ENCODE assay signal across 12 mouse cellular contexts in genomic region chr5:112220203-112220602, GRCm38 (mm10). TPM values are rescaled to one million over a fixed set of nuclear protein-coding genes. Genes with fewer than 3 reads are reported as not detected.
DNase-seq lines count a peak whose midpoint lies in the region; ATAC-seq lines count a peak whose summit lies in the region.
"Had no signal": no experiment of that assay in that cellular context is flagged by ENCODE, and none has a peak within 500 bp of the region (broad histone marks: within the 10 kb centered on the region; RNA-seq: fewer than 3 reads in every experiment).

No protein-coding gene starts in this region.

- ATAC-seq in forebrain, embryonic 12.5 days (ENCODE audit: low FRiP score): no peak
- ATAC-seq in forebrain, embryonic 16.5 days: no peak
- ATAC-seq in midbrain, embryonic 16.5 days: no peak
- ATAC-seq in megakaryocyte progenitor cell, adult 5-6 weeks (replicated peaks; ENCODE audit: poor library complexity): peak; percentile 54
- no peak for ATAC-seq in neural tube, embryonic 14.5 days (ENCODE audit: low read depth)
- ATAC-seq: intestine, postnatal 0 days had no signal

- H3K27ac ChIP-seq in forebrain, embryonic 12.5 days: peak overlapping the region; percentile 57
- H3K27ac ChIP-seq in forebrain, embryonic 16.5 days (ENCODE audit: low read length): no peak overlapping the region
- H3K27ac ChIP-seq in midbrain, embryonic 10.5 days (replicated peaks): peak overlapping the region; percentile 80; the same call in 1 of the 2 replicates
- H3K27ac ChIP-seq in midbrain, embryonic 16.5 days (ENCODE audit: low read length): no peak overlapping the region; the same call in 1 of the 2 replicates
- H3K27ac ChIP-seq in neural tube, embryonic 14.5 days (ENCODE audit: low read depth, low read length): peak overlapping the region; percentile 23; the same call in 1 of the 2 replicates
- H3K27ac ChIP-seq: embryonic facial prominence, embryonic 15.5 days; liver, embryonic 14.5 days had no signal

- H3K4me2 ChIP-seq in forebrain, embryonic 12.5 days: no peak overlapping the region
- H3K4me2 ChIP-seq in forebrain, embryonic 16.5 days (ENCODE audit: low read length): no peak overlapping the region
- H3K4me2 ChIP-seq in midbrain, embryonic 16.5 days (ENCODE audit: low read length): no peak overlapping the region
- H3K4me2 ChIP-seq in neural tube, embryonic 14.5 days (ENCODE audit: low read depth, low read length): no peak overlapping the region
- H3K4me2 ChIP-seq: embryonic facial prominence, embryonic 15.5 days had no signal

- H3K9ac ChIP-seq in forebrain, embryonic 12.5 days: peak overlapping the region; percentile 21; the same call in 1 of the 2 replicates
- no peak overlapping the region for H3K9ac ChIP-seq in forebrain, embryonic 16.5 days (replicated peaks; ENCODE audit: low read depth, low read length)
- no peak overlapping the region for H3K9ac ChIP-seq in midbrain, embryonic 16.5 days (ENCODE audit: low read depth, low read length)
- no peak overlapping the region for H3K9ac ChIP-seq in neural tube, embryonic 14.5 days (replicated peaks; ENCODE audit: low read depth, low read length)
- H3K9ac ChIP-seq: embryonic facial prominence, embryonic 15.5 days; liver, embryonic 14.5 days had no signal

- no peak for DNase-seq in midbrain, embryonic 10.5 days (ENCODE audit: low spot score)
- no peak for DNase-seq in right cerebral cortex, adult 18-20 months
- no peak for DNase-seq in ovary, postnatal 14 days (ENCODE audit: low spot score)
- DNase-seq: cerebellum, adult 11 months had no signal

- H3K36me3 ChIP-seq in forebrain, embryonic 12.5 days (replicated peaks): peaks cover 78% of the 10 kb centered on the region
- peaks cover 10% of the 10 kb centered on the region for H3K36me3 ChIP-seq in forebrain, embryonic 16.5 days (ENCODE audit: control insufficient read depth, insufficient read depth)
- peaks cover 79% of the 10 kb centered on the region for H3K36me3 ChIP-seq in midbrain, embryonic 10.5 days
- peaks cover 34% of the 10 kb centered on the region for H3K36me3 ChIP-seq in midbrain, embryonic 16.5 days (ENCODE audit: control insufficient read depth, insufficient read depth, low read length)
- peaks cover 42% of the 10 kb centered on the region for H3K36me3 ChIP-seq in neural tube, embryonic 14.5 days (ENCODE audit: control insufficient read depth, insufficient read depth, low read length)
- H3K36me3 ChIP-seq: embryonic facial prominence, embryonic 15.5 days had no signal

- WGBS in forebrain, embryonic 12.5 days: 89% methylated on average over 8 of the region's 8 CpGs
- 88% methylated on average over 8 of the region's 8 CpGs for WGBS in forebrain, embryonic 16.5 days
- 91% methylated on average over 8 of the region's 8 CpGs for WGBS in midbrain, embryonic 10.5 days
- WGBS in midbrain, embryonic 16.5 days: 88% methylated on average over 8 of the region's 8 CpGs
- 82% methylated on average over 8 of the region's 8 CpGs for WGBS in neural tube, embryonic 14.5 days

- no peaks in the 10 kb centered on the region for H3K27me3 ChIP-seq in forebrain, embryonic 12.5 days
- H3K27me3 ChIP-seq in forebrain, embryonic 16.5 days (replicated peaks; ENCODE audit: control insufficient read depth, insufficient read depth, low read length): no peaks in the 10 kb centered on the region
- no peaks in the 10 kb centered on the region for H3K27me3 ChIP-seq in midbrain, embryonic 10.5 days (ENCODE audit: low read depth, poor library complexity, severe bottlenecking)
- no peaks in the 10 kb centered on the region for H3K27me3 ChIP-seq in midbrain, embryonic 16.5 days (ENCODE audit: control insufficient read depth, insufficient read depth, low read depth, low read length)
- H3K27me3 ChIP-seq in neural tube, embryonic 14.5 days (ENCODE audit: control insufficient read depth, insufficient read depth, low read length): no peaks in the 10 kb centered on the region

- no peak overlapping the region for H3K4me3 ChIP-seq in forebrain, embryonic 12.5 days (replicated peaks)
- no peak overlapping the region for H3K4me3 ChIP-seq in forebrain, embryonic 16.5 days (replicated peaks; ENCODE audit: low read length)
- no peak overlapping the region for H3K4me3 ChIP-seq in midbrain, embryonic 10.5 days
- no peak overlapping the region for H3K4me3 ChIP-seq in midbrain, embryonic 16.5 days (ENCODE audit: low read depth, low read length)
- H3K4me3 ChIP-seq in neural tube, embryonic 14.5 days (ENCODE audit: low read depth, low read length): no peak overlapping the region
- H3K4me3 ChIP-seq: embryonic facial prominence, embryonic 15.5 days had no signal

- H3K4me1 ChIP-seq in forebrain, embryonic 12.5 days: peaks cover 97% of the 10 kb centered on the region
- H3K4me1 ChIP-seq in forebrain, embryonic 16.5 days (replicated peaks; ENCODE audit: control insufficient read depth, insufficient read depth, low read length): peaks cover 38% of the 10 kb centered on the region
- H3K4me1 ChIP-seq in midbrain, embryonic 10.5 days: peaks cover 97% of the 10 kb centered on the region
- peaks cover 57% of the 10 kb centered on the region for H3K4me1 ChIP-seq in midbrain, embryonic 16.5 days (ENCODE audit: control insufficient read depth, insufficient read depth, low read length)
- peaks cover 33% of the 10 kb centered on the region for H3K4me1 ChIP-seq in neural tube, embryonic 14.5 days (ENCODE audit: control insufficient read depth, insufficient read depth, low read length)

- H3K9me3 ChIP-seq in forebrain, embryonic 12.5 days: no peaks in the 10 kb centered on the region
- H3K9me3 ChIP-seq in forebrain, embryonic 16.5 days (ENCODE audit: control insufficient read depth, low read length): no peaks in the 10 kb centered on the region
- H3K9me3 ChIP-seq in midbrain, embryonic 10.5 days (replicated peaks): no peaks in the 10 kb centered on the region
- H3K9me3 ChIP-seq in midbrain, embryonic 16.5 days (replicated peaks; ENCODE audit: control insufficient read depth, low read length, poor library complexity, severe bottlenecking): no peaks in the 10 kb centered on the region
- H3K9me3 ChIP-seq in neural tube, embryonic 14.5 days (ENCODE audit: control insufficient read depth, low read length): no peaks in the 10 kb centered on the region
- H3K9me3 ChIP-seq: embryonic facial prominence, embryonic 15.5 days had no signal

RNA-seq across cellular contexts. Expression of gene Cryba4, which starts 32.1 kb away (rescaled TPM):
- polyA plus RNA-seq in forebrain, embryonic 12.5 days (2016; fragmentation: Nextera tagmentation; extraction: Ambion mirVana): 1.2 and 1.4 TPM in 2 replicates
- 0.75 and 1.4 TPM in 2 replicates for polyA plus RNA-seq in forebrain, embryonic 16.5 days (2015; fragmentation: Nextera tagmentation; extraction: Ambion mirVana)
- 0.43 and 1.4 TPM in 2 replicates for polyA plus RNA-seq in midbrain, embryonic 10.5 days (2016; fragmentation: Nextera tagmentation; extraction: Ambion mirVana)
- polyA plus RNA-seq in midbrain, embryonic 16.5 days (2015; fragmentation: Nextera tagmentation; extraction: Ambion mirVana): 1.0 and 1.6 TPM in 2 replicates
- not detected in 2 replicates for total RNA-seq in megakaryocyte progenitor cell, adult 5-6 weeks (2015)
- not detected in 2 replicates for total RNA-seq in megakaryocyte progenitor cell, adult 5-6 weeks (2017)
- 0.79 and 2.7 TPM in 2 replicates for polyA plus RNA-seq in neural tube, embryonic 14.5 days (2014; fragmentation: Nextera tagmentation; extraction: Ambion mirVana)

RNA-seq across cellular contexts. Expression of gene Crybb1, which starts 35.4 kb away (rescaled TPM):
- polyA plus RNA-seq in forebrain, embryonic 12.5 days (2016; fragmentation: Nextera tagmentation; extraction: Ambion mirVana): 1.2 and 1.3 TPM in 2 replicates
- polyA plus RNA-seq in forebrain, embryonic 16.5 days (2015; fragmentation: Nextera tagmentation; extraction: Ambion mirVana): 4.6 and 5.8 TPM in 2 replicates
- 0.41 and 0.91 TPM in 2 replicates for polyA plus RNA-seq in midbrain, embryonic 10.5 days (2016; fragmentation: Nextera tagmentation; extraction: Ambion mirVana)
- 5.1 and 5.8 TPM in 2 replicates for polyA plus RNA-seq in midbrain, embryonic 16.5 days (2015; fragmentation: Nextera tagmentation; extraction: Ambion mirVana)
- not detected in 2 replicates for total RNA-seq in megakaryocyte progenitor cell, adult 5-6 weeks (2015)
- total RNA-seq in megakaryocyte progenitor cell, adult 5-6 weeks (2017): not detected in 2 replicates
- 3.4 and 4.5 TPM in 2 replicates for polyA plus RNA-seq in neural tube, embryonic 14.5 days (2014; fragmentation: Nextera tagmentation; extraction: Ambion mirVana)

RNA-seq across cellular contexts. Expression of gene Tpst2, which starts 56.3 kb away (rescaled TPM):
- 27.1 and 28.6 TPM in 2 replicates for polyA plus RNA-seq in forebrain, embryonic 12.5 days (2016; fragmentation: Nextera tagmentation; extraction: Ambion mirVana)
- polyA plus RNA-seq in forebrain, embryonic 16.5 days (2015; fragmentation: Nextera tagmentation; extraction: Ambion mirVana): 27.9 and 30.2 TPM in 2 replicates
- polyA plus RNA-seq in midbrain, embryonic 10.5 days (2016; fragmentation: Nextera tagmentation; extraction: Ambion mirVana): 35.9 and 37.0 TPM in 2 replicates
- polyA plus RNA-seq in midbrain, embryonic 16.5 days (2015; fragmentation: Nextera tagmentation; extraction: Ambion mirVana): 26.2 and 34.5 TPM in 2 replicates
- total RNA-seq in megakaryocyte progenitor cell, adult 5-6 weeks (2015): 22.6 and 29.6 TPM in 2 replicates
- 31.4 and 45.3 TPM in 2 replicates for total RNA-seq in megakaryocyte progenitor cell, adult 5-6 weeks (2017)
- polyA plus RNA-seq in neural tube, embryonic 14.5 days (2014; fragmentation: Nextera tagmentation; extraction: Ambion mirVana): 27.1 and 28.1 TPM in 2 replicates

Comparison
In these comparisons a context has a peak if more than half of its experiments do, and no peak if none do; other contexts are left out.
1. H3K27ac ChIP-seq: peak in forebrain, embryonic 12.5 days (single experiment), midbrain, embryonic 10.5 days (single experiment) and neural tube, embryonic 14.5 days (single experiment); none in forebrain, embryonic 16.5 days (single experiment) and midbrain, embryonic 16.5 days (single experiment).